Mouse (Mus musculus) forebrain, embryonic 10.5 days (tissue): ENCODE results near the gene Gm20708. TPM values are rescaled to one million over a fixed set of nuclear protein-coding genes. Genes with fewer than 3 reads are reported as not detected.
A peak's percentile ranks its signal among the peaks of the same experiment; 100 is the strongest.

Experiments used
- DNase-seq: peaks from one replicate; pipeline ENCODE4 v3.0.0-alpha.2; 2017; ENCODE audit warnings: low spot score; ENCODE audit errors: extremely low spot score
- H3K27ac ChIP-seq: fragments of 300-500 bp; sonication (generic); 2 replicates; pipeline ENCODE4 v1.5.1; 2016; ENCODE audit warnings: mild to moderate bottlenecking
- H3K27me3 ChIP-seq: fragments of 300-500 bp; sonication (generic); 2 replicates; pipeline ENCODE4 v1.6.1; 2016; ENCODE audit warnings: mild to moderate bottlenecking; ENCODE audit not compliant: poor library complexity, severe bottlenecking
- H3K36me3 ChIP-seq: fragments of 300-500 bp; sonication (generic); replicated peaks from 2 replicates; pipeline ENCODE4 v1.6.1; 2016; ENCODE audit warnings: mild to moderate bottlenecking, moderate library complexity
- H3K4me1 ChIP-seq: fragments of 300-500 bp; sonication (generic); 2 replicates; pipeline ENCODE4 v1.6.1; 2016
- H3K4me3 ChIP-seq: fragments of 300-500 bp; sonication (generic); 2 replicates; pipeline ENCODE4 v1.5.1; 2016; ENCODE audit warnings: mild to moderate bottlenecking, moderate library complexity
- H3K9me3 ChIP-seq: fragments of 300-500 bp; sonication (generic); 2 replicates; pipeline ENCODE4 v1.6.1; 2016; ENCODE audit warnings: mild to moderate bottlenecking, moderate library complexity
- WGBS: fragments of 180-500 bp; shearing (Covaris S2); methylation state at CpG from one replicate; pipeline ENCODE4 v1.1.7; 2016; 5-methylcytosine and 5-hydroxymethylcytosine counted together
- polyA plus RNA-seq: library from polyadenylated mRNA; unstranded; fragments of >200 nt; fragmentation: Nextera tagmentation; extraction: Ambion mirVana; gene quantifications from 2 replicates; pipeline ENCODE4 v1.2.1, GENCODE M21; 2016

Gene Gm20708
- polyA plus RNA-seq, 1 experiment from 2014 or later, result 0.58 TPM

GRCm38 (mm10) chr11:117848985-117849671, 39.7 kb downstream of the Gm20708 start, which contains the start of gene Birc5:
Birc5 (plus strand) TSS chr11:117849251.
- Histone ChIP-seq H3K36me3 (peaks cover 39% of the 10 kb centered on the region), H3K27ac (peak within 1 kb of the TSS; percentile 95), H3K27me3 (no peaks in the 10 kb centered on the region), H3K9me3 (no peaks in the 10 kb centered on the region), H3K4me3 (peak within 1 kb of the TSS; percentile 76), H3K4me1 (peaks cover 37% of the 10 kb centered on the region)
- peak; percentile 93 for DNase-seq
- under 1% methylated on average over 51 of the region's 51 CpGs for WGBS

GRCm38 (mm10) chr11:117852875-117853274, 43.4 kb downstream of the Gm20708 start:
- H3K4me1 ChIP-seq, result peaks cover 30% of the 10 kb centered on the region
- no peak overlapping the region for H3K4me3 ChIP-seq
- H3K27me3 ChIP-seq, result no peaks in the 10 kb centered on the region
- peaks cover 6% of the 10 kb centered on the region; the same call in 1 of the 2 replicates for H3K9me3 ChIP-seq
- DNase-seq, result no peak
- WGBS, result 95% methylated on average over 3 of the region's 3 CpGs
- H3K36me3 ChIP-seq, result peaks cover 75% of the 10 kb centered on the region
- H3K27ac ChIP-seq, result no peak overlapping the region

GRCm38 (mm10) chr11:117854241-117854640, 44.8 kb downstream of the Gm20708 start:
- Histone ChIP-seq H3K9me3 (peaks cover 6% of the 10 kb centered on the region; the same call in 1 of the 2 replicates), H3K4me3 (no peak overlapping the region), H3K27me3 (peaks cover 11% of the 10 kb centered on the region), H3K4me1 (peaks cover 30% of the 10 kb centered on the region), H3K27ac (no peak overlapping the region), H3K36me3 (peaks cover 87% of the 10 kb centered on the region)
- DNase-seq, result no peak
- 90% methylated on average over 9 of the region's 9 CpGs for WGBS

- Histone ChIP-seq H3K4me1 (peaks cover 30% of the 10 kb centered on the region), H3K36me3 (peaks cover 86% of the 10 kb centered on the region), H3K27ac (no peak overlapping the region), H3K27me3 (peaks cover 23% of the 10 kb centered on the region), H3K4me3 (no peak overlapping the region), H3K9me3 (peaks cover 6% of the 10 kb centered on the region; the same call in 1 of the 2 replicates)
- no peak for DNase-seq
- WGBS, result 96% methylated on average over 5 of the region's 5 CpGs
Observed at GRCm38 (mm10) chr11:117855360-117855759, 45.9 kb downstream of the Gm20708 start.

- Histone ChIP-seq H3K4me3 (no peak overlapping the region), H3K4me1 (peaks cover 30% of the 10 kb centered on the region), H3K27me3 (peaks cover 29% of the 10 kb centered on the region), H3K9me3 (peaks cover 6% of the 10 kb centered on the region; the same call in 1 of the 2 replicates), H3K36me3 (peaks cover 79% of the 10 kb centered on the region), H3K27ac (no peak overlapping the region)
- WGBS, result 79% methylated on average over 1 of the region's 1 CpGs
- no peak for DNase-seq
Observed at GRCm38 (mm10) chr11:117855975-117856374, 46.5 kb downstream of the Gm20708 start.

- no peak for DNase-seq
- Histone ChIP-seq H3K4me3 (no peak overlapping the region), H3K27ac (no peak overlapping the region), H3K27me3 (peaks cover 44% of the 10 kb centered on the region), H3K36me3 (peaks cover 65% of the 10 kb centered on the region), H3K4me1 (peaks cover 34% of the 10 kb centered on the region), H3K9me3 (peaks cover 6% of the 10 kb centered on the region; the same call in 1 of the 2 replicates)
- 96% methylated on average over 10 of the region's 10 CpGs for WGBS
Observed at GRCm38 (mm10) chr11:117857462-117857861, 48.0 kb downstream of the Gm20708 start.

GRCm38 (mm10) chr11:117858392-117858791, 48.9 kb downstream of the Gm20708 start:
- no peak overlapping the region for H3K27ac ChIP-seq
- no peak for DNase-seq
- peaks cover 43% of the 10 kb centered on the region for H3K4me1 ChIP-seq
- H3K36me3 ChIP-seq, result peaks cover 55% of the 10 kb centered on the region
- H3K9me3 ChIP-seq, result peaks cover 6% of the 10 kb centered on the region; the same call in 1 of the 2 replicates
- peaks cover 53% of the 10 kb centered on the region for H3K27me3 ChIP-seq
- no peak overlapping the region for H3K4me3 ChIP-seq
- 69% methylated on average over 3 of the region's 3 CpGs for WGBS

GRCm38 (mm10) chr11:117860601-117861000, 51.1 kb downstream of the Gm20708 start, which contains the start of gene Tmem235:
Tmem235 (plus strand) TSS chr11:117860752.
- H3K27me3 ChIP-seq, result peaks cover 73% of the 10 kb centered on the region
- no peak for DNase-seq

GRCm38 (mm10) chr11:117863174-117863856, 53.8 kb downstream of the Gm20708 start:
- peaks cover 90% of the 10 kb centered on the region for H3K4me1 ChIP-seq
- H3K9me3 ChIP-seq, result no peaks in the 10 kb centered on the region
- no peak overlapping the region for H3K4me3 ChIP-seq
- no peak for DNase-seq
- 21% methylated on average over 11 of the region's 11 CpGs for WGBS
- peaks cover 89% of the 10 kb centered on the region for H3K27me3 ChIP-seq
- peak overlapping the region; percentile 85 for H3K27ac ChIP-seq
- peaks cover 13% of the 10 kb centered on the region for H3K36me3 ChIP-seq

More at GRCm38 (mm10) chr11:117860601-117861000, 51.1 kb downstream of the Gm20708 start, which contains the start of gene Tmem235:
- H3K4me1 ChIP-seq, result peaks cover 65% of the 10 kb centered on the region
- H3K4me3 ChIP-seq, result peak within 1 kb of the TSS; percentile 32
- H3K27ac ChIP-seq, result no peak within 1 kb of the TSS
- 4% methylated on average over 23 of the region's 23 CpGs for WGBS
- H3K9me3 ChIP-seq, result peaks cover 6% of the 10 kb centered on the region; the same call in 1 of the 2 replicates
- H3K36me3 ChIP-seq, result peaks cover 34% of the 10 kb centered on the region

- WGBS, result 76% methylated on average over 2 of the region's 2 CpGs
- Histone ChIP-seq H3K27me3 (peaks cover 83% of the 10 kb centered on the region), H3K4me3 (no peak overlapping the region), H3K4me1 (peaks cover 77% of the 10 kb centered on the region), H3K36me3 (0 out of 2 replicates have a peak, but pooled peaks cover 6% of the 10 kb centered on the region), H3K27ac (peak overlapping the region; percentile 85), H3K9me3 (no peaks in the 10 kb centered on the region)
- no peak for DNase-seq
Observed at GRCm38 (mm10) chr11:117864805-117865204, 55.3 kb downstream of the Gm20708 start.

- Histone ChIP-seq H3K27me3 (peaks cover 73% of the 10 kb centered on the region), H3K4me1 (peaks cover 74% of the 10 kb centered on the region), H3K4me3 (peak overlapping the region; percentile 22; the same call in 1 of the 2 replicates), H3K36me3 (0 out of 2 replicates have a peak, but pooled peaks cover 6% of the 10 kb centered on the region), H3K9me3 (no peaks in the 10 kb centered on the region), H3K27ac (peak overlapping the region; percentile 85)
- DNase-seq, result peak; percentile 71
- 16% methylated on average over 6 of the region's 6 CpGs for WGBS
Observed at GRCm38 (mm10) chr11:117865988-117866387, 56.5 kb downstream of the Gm20708 start.

GRCm38 (mm10) chr11:117870688-117871365, 61.4 kb downstream of the Gm20708 start:
- WGBS, result 35% methylated on average over 12 of the region's 12 CpGs
- 0 out of 2 replicates have a peak overlapping the region, but pooled peaks have one; percentile 40 for H3K27ac ChIP-seq

More at GRCm38 (mm10) chr11:117870688-117871365, 61.4 kb downstream of the Gm20708 start:
- Histone ChIP-seq H3K9me3 (no peaks in the 10 kb centered on the region), H3K36me3 (0 out of 2 replicates have a peak, but pooled peaks cover 6% of the 10 kb centered on the region), H3K27me3 (peaks cover 56% of the 10 kb centered on the region), H3K4me3 (no peak overlapping the region; the same call in 1 of the 2 replicates), H3K4me1 (peaks cover 77% of the 10 kb centered on the region)
- DNase-seq, result peak; percentile 74
